Mouse (Mus musculus) bone marrow macrophage, adult 2 months (primary cell): ENCODE measurements around the gene Atp2c2.

ENCODE experiments used
- CTCF ChIP-seq: IDR thresholded peaks from 2 replicates; pipeline ENCODE4 v1.5.1; 2012; ENCODE audit warnings: low read depth, mild to moderate bottlenecking, low read length, moderate library complexity
- POLR2A ChIP-seq: IDR thresholded peaks from 2 replicates; pipeline ENCODE4 v1.6.1; 2012; ENCODE audit warnings: mild to moderate bottlenecking, low read depth, low read length, borderline replicate concordance

GRCm38 (mm10) chr8:119722348-119722747 is 22.5 kb downstream of the Atp2c2 start:
- no peak for TF ChIP-seq CTCF
- no peak for TF ChIP-seq POLR2A
